Mouse (Mus musculus): ENCODE data around the gene Sult4a1. TPM values are rescaled to one million over a fixed set of nuclear protein-coding genes. Genes with fewer than 3 reads are reported as not detected.

The Sult4a1 gene
- total and polyA plus RNA-seq, 3 experiments = not detected

DNA sequence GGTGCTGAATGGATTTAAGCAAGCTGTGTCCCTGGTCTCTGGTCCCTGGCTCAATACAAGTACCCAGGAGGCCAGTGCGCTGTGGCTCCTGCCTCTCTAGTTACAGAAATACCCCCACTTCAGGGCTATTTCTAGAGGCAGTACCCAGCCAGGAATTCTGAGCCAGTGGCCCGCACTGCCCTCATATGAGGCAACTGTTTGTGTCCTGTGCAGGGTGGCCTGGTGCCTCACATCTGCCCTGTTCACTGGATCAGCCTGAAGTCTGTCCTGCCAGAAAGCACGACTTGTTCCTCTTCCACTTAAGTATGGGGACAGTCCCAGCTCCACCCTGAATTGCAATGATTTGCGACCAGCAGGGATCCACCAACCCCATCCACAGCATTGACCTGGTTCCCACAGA is 27.9 kb upstream of the Sult4a1 start:
- in situ Hi-C loops (cut with MboI; ENCODE audit: low pct_ligation_motif_present, low pct_unique_long_range_greater_than_20kb, low sequenced_read_pairs) = no loop called here
- Histone ChIP-seq H3K36me3 (replicated peaks in 1 of 2; ENCODE audit: control insufficient read depth in 1 of 2, insufficient read depth in 1 of 2, low read length in 1 of 2) (no peaks in the 10 kb centered on the region), H3K4me1 (ENCODE audit: control insufficient read depth in 1 of 2, insufficient read depth in 2 of 2) (0 out of 4 replicates have a peak, but pooled peaks cover 0 to 3% of the 10 kb centered on the region in 2 experiments), H3K27me3 (replicated peaks) (peaks cover 78% of the 10 kb centered on the region), H3K9me3 (replicated peaks; ENCODE audit: low read length) (peaks cover 6% of the 10 kb centered on the region), H3K4me2 (ENCODE audit: insufficient read depth, low read depth, poor library complexity, severe bottlenecking) (no peak overlapping the region), H3K9ac (ENCODE audit: insufficient read depth, low read depth) (no peak overlapping the region), H3K27ac (ENCODE audit: insufficient read depth, low read depth) (no peak overlapping the region), H3K79me2 (replicated peaks; ENCODE audit: control insufficient read depth, extremely low read depth, insufficient read depth, poor library complexity, severe bottlenecking) (no peaks in the 10 kb centered on the region), H3K4me3 (replicated peaks in 1 of 3; ENCODE audit: low read depth in 2 of 3, low read length in 2 of 3, poor library complexity in 1 of 3) (no peak overlapping the region)
- no peak for TF ChIP-seq ZMIZ1 (IDR thresholded peaks at IDR 0.05; ENCODE audit: low read depth, low read length)
- no peak for TF ChIP-seq USF2 (conservative IDR thresholded peaks at IDR 0.05; ENCODE audit: low read depth, low read length)
- TF ChIP-seq RAD21 (IDR thresholded peaks at IDR 0.05; ENCODE audit: low read depth, low read length) = no peak
- TF ChIP-seq E2F4 (IDR thresholded peaks at IDR 0.05; ENCODE audit: insufficient replicate concordance, low read depth, low read length) = no peak
- no peak for TF ChIP-seq USF1 (IDR thresholded peaks at IDR 0.05; ENCODE audit: low read depth, low read length)
- no peak for TF ChIP-seq MAFK (IDR thresholded peaks at IDR 0.05; ENCODE audit: insufficient replicate concordance, low read length)
- no peak for TF ChIP-seq ETS1 (conservative IDR thresholded peaks at IDR 0.05; ENCODE audit: low read depth, low read length)
- no peak for TF ChIP-seq MXI1 (IDR thresholded peaks at IDR 0.05; ENCODE audit: low read depth, low read length)
- TF ChIP-seq CHD1 (IDR thresholded peaks at IDR 0.05; ENCODE audit: low read depth, low read length) = no peak
- TF ChIP-seq TBP (conservative IDR thresholded peaks at IDR 0.05; ENCODE audit: low read depth, low read length) = no peak
- no peak for TF ChIP-seq ZC3H11A (IDR thresholded peaks at IDR 0.05; ENCODE audit: low read depth, low read length)
- no peak for TF ChIP-seq ELF1 (IDR thresholded peaks at IDR 0.05; ENCODE audit: low read depth, low read length)
- TF ChIP-seq PAX5 (IDR thresholded peaks at IDR 0.05; ENCODE audit: low read length) = no peak
- dilution Hi-C loops (cut with MboI; ENCODE audit: extremely low pct_ligation_motif_present, extremely low pct_unique_long_range_greater_than_20kb, low sequenced_read_pairs) = no loop called here
- DNase-seq (ENCODE audit: extremely low read depth) = no peak

DNA sequence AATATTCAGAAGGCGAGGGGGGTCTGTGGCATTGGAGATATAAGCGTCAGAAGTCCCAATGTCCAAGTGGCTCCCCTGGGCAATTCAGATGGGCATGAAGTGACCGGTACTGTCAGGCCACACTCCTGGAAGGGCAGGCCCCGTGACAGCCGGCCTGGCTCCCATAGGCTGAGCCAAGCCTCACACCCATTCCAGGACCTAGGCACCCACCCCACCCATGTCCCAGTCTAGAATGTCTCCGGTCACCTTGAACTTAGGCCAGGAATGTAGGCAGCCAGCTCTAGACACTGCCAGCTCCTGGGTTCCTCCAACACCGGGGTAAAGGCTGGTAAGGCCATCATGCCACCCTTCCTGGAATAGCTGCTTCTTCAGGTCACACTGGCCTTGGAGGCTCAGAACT is 26.4 kb upstream of the Sult4a1 start:
- in situ Hi-C loops (cut with MboI; ENCODE audit: low pct_ligation_motif_present, low pct_unique_long_range_greater_than_20kb, low sequenced_read_pairs) (no loop called here), dilution Hi-C loops (cut with MboI; ENCODE audit: extremely low pct_ligation_motif_present, extremely low pct_unique_long_range_greater_than_20kb, low sequenced_read_pairs) (no loop called here)
- Histone ChIP-seq H3K4me1 (ENCODE audit: control insufficient read depth in 1 of 2, insufficient read depth in 2 of 2) (peaks cover 0 to 12% of the 10 kb centered on the region in 2 experiments; a peak in 1 of 4 replicates), H3K4me2 (ENCODE audit: insufficient read depth, low read depth, poor library complexity, severe bottlenecking) (no peak overlapping the region), H3K27ac (ENCODE audit: insufficient read depth, low read depth) (no peak overlapping the region), H3K27me3 (replicated peaks) (peaks cover 74% of the 10 kb centered on the region), H3K79me2 (replicated peaks; ENCODE audit: control insufficient read depth, extremely low read depth, insufficient read depth, poor library complexity, severe bottlenecking) (no peaks in the 10 kb centered on the region), H3K9ac (ENCODE audit: insufficient read depth, low read depth) (no peak overlapping the region), H3K9me3 (replicated peaks; ENCODE audit: low read length) (peaks cover 6% of the 10 kb centered on the region), H3K4me3 (replicated peaks in 1 of 3; ENCODE audit: low read depth in 2 of 3, low read length in 2 of 3, poor library complexity in 1 of 3) (no peak overlapping the region), H3K36me3 (replicated peaks in 1 of 2; ENCODE audit: control insufficient read depth in 1 of 2, insufficient read depth in 1 of 2, low read length in 1 of 2) (no peaks in the 10 kb centered on the region)
- DNase-seq (ENCODE audit: extremely low read depth) = no peak
- TF ChIP-seq RCOR1 (conservative IDR thresholded peaks at IDR 0.05; ENCODE audit: low read depth, low read length) = no peak
- TF ChIP-seq ELF1 (IDR thresholded peaks at IDR 0.05; ENCODE audit: low read depth, low read length) = no peak
- TF ChIP-seq SMC3 (IDR thresholded peaks at IDR 0.05; ENCODE audit: low read depth, low read length) = no peak

All from CH12.LX (cell line).